Mouse (Mus musculus) stomach, embryonic 16.5 days (tissue): ENCODE data around the gene Il34. TPM values are rescaled to one million over a fixed set of nuclear protein-coding genes. Genes with fewer than 3 reads are reported as not detected.

Experiments
- ATAC-seq: fragments of 200-750 bp; cut with Nextera tagmentation; 2 replicates; pipeline ENCODE4 v1.8.0; 2017; ENCODE audit warnings: moderate number of reproducible peaks, moderate TSS enrichment; ENCODE audit not compliant: insufficient read depth, low FRiP score
- H3K27ac ChIP-seq: fragments of 300-500 bp; sonication (generic); 2 replicates; pipeline ENCODE4 v1.5.1; 2014; ENCODE audit warnings: low read length
- H3K27me3 ChIP-seq: fragments of 300-500 bp; sonication (generic); 2 replicates; pipeline ENCODE4 v1.6.1; 2014; ENCODE audit warnings: low read length, control low read depth, mixed read lengths; ENCODE audit not compliant: control insufficient read depth, insufficient read depth
- H3K36me3 ChIP-seq: fragments of 300-500 bp; sonication (generic); 2 replicates; pipeline ENCODE4 v1.6.1; 2014; ENCODE audit warnings: low read length; ENCODE audit not compliant: control insufficient read depth, insufficient read depth
- H3K4me1 ChIP-seq: fragments of 300-500 bp; sonication (generic); 2 replicates; pipeline ENCODE4 v1.6.1; 2014; ENCODE audit warnings: low read length, control low read depth, mixed read lengths; ENCODE audit not compliant: control insufficient read depth, insufficient read depth
- H3K4me2 ChIP-seq: fragments of 300-500 bp; sonication (generic); 2 replicates; pipeline ENCODE4 v1.6.1; 2014; ENCODE audit warnings: low read depth, low read length, mixed read lengths
- H3K4me3 ChIP-seq: fragments of 300-500 bp; sonication (generic); replicated peaks from 2 replicates; pipeline ENCODE4 v1.5.1; 2014; ENCODE audit warnings: mild to moderate bottlenecking, low read length
- H3K9ac ChIP-seq: fragments of 300-500 bp; sonication (generic); 2 replicates; pipeline ENCODE4 v1.6.1; 2014; ENCODE audit warnings: low read length
- H3K9me3 ChIP-seq: fragments of 300-500 bp; sonication (generic); replicated peaks from 2 replicates; pipeline ENCODE4 v1.6.1; 2016; ENCODE audit warnings: low read length, control low read depth; ENCODE audit not compliant: control insufficient read depth
- WGBS: fragments of 180-500 bp; shearing (Covaris S2); extraction: QIAGEN DNeasy Blood & Tissue Kit; methylation state at CpG from one replicate; pipeline ENCODE4 v1.1.7; 2014; 5-methylcytosine and 5-hydroxymethylcytosine counted together
- polyA plus RNA-seq: library from polyadenylated mRNA; unstranded; fragments of >200 nt; fragmentation: Nextera tagmentation; extraction: Ambion mirVana; gene quantifications from 2 replicates; pipeline ENCODE4 v1.2.1, GENCODE M21; 2015

The Il34 gene
- polyA plus RNA-seq, 1 experiment from 2014 or later = 2.9 TPM

DNA sequence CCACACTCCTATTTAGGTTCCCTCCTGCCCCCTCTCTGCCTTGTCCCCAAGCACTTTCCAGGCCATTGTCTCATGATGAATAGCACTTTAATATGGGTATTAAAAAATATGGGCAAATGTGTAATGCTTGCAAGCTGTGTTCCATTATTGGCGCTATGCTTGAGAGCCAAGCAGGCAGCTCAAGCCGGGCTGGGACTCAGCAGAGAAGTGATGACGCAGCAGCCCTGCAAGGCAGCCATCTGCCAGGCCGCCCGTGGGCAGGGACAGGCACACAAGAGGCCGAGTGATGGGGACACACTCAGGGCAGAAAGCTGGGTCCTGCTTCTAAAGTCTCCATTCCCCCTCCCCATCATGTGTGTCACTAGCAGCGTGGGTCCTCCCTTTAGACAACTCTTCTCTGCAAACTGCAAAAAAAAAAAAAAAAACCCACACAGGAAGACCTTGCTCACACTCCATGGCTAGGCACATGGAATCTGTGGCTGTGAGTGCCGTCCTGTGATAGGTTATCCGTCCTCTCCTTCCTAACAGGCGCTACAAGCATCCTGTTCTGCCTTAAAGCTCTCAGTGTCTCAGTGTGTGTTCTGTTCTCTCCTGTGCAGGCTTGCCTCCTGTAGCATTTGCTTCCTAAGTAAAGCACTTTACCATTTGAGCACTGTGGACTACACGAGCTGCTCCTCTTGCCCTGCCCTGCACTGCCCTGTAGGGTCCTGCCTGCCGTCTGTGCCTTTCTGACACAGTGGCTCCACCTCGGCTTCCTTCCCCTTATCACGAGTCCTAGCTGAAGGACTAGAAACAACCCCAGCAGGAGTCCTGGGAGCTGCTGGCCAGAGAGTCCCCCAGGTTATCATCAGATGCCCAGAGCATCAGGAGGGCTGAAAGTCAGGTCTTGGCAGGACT is 100.1 kb downstream of the Il34 start:
- no peak for ATAC-seq

GRCm38 (mm10) chr8:110704103-110704502 is 101.6 kb downstream of the Il34 start:
- no peak for ATAC-seq
- Histone ChIP-seq H3K27ac (peak overlapping the region; percentile 86), H3K27me3 (no peaks in the 10 kb centered on the region), H3K9me3 (no peaks in the 10 kb centered on the region), H3K4me1 (peaks cover 27% of the 10 kb centered on the region), H3K36me3 (no peaks in the 10 kb centered on the region), H3K4me2 (no peak overlapping the region), H3K9ac (no peak overlapping the region), H3K4me3 (no peak overlapping the region)
- WGBS = 75% methylated on average over 3 of the region's 3 CpGs

More for the DNA sequence above, 100.1 kb downstream of the Il34 start:
- Histone ChIP-seq H3K36me3 (0 out of 2 replicates have a peak, but pooled peaks cover 3% of the 10 kb centered on the region), H3K4me2 (no peak overlapping the region), H3K9ac (0 out of 2 replicates have a peak overlapping the region, but pooled peaks have one; percentile 10), H3K4me3 (no peak overlapping the region), H3K27me3 (no peaks in the 10 kb centered on the region), H3K4me1 (peaks cover 34% of the 10 kb centered on the region), H3K27ac (peak overlapping the region; percentile 34; the same call in 1 of the 2 replicates), H3K9me3 (no peaks in the 10 kb centered on the region)
- 64% methylated on average over 14 of the region's 14 CpGs for WGBS

GRCm38 (mm10) chr8:110703460-110704061 is 102.2 kb downstream of the Il34 start:
- Histone ChIP-seq H3K36me3 (no peaks in the 10 kb centered on the region), H3K4me3 (no peak overlapping the region), H3K9ac (peak overlapping the region; percentile 56), H3K4me1 (peaks cover 27% of the 10 kb centered on the region), H3K4me2 (no peak overlapping the region), H3K9me3 (no peaks in the 10 kb centered on the region), H3K27ac (peak overlapping the region; percentile 86), H3K27me3 (no peaks in the 10 kb centered on the region)
- WGBS = 64% methylated on average over 9 of the region's 9 CpGs
- ATAC-seq = no peak

DNA sequence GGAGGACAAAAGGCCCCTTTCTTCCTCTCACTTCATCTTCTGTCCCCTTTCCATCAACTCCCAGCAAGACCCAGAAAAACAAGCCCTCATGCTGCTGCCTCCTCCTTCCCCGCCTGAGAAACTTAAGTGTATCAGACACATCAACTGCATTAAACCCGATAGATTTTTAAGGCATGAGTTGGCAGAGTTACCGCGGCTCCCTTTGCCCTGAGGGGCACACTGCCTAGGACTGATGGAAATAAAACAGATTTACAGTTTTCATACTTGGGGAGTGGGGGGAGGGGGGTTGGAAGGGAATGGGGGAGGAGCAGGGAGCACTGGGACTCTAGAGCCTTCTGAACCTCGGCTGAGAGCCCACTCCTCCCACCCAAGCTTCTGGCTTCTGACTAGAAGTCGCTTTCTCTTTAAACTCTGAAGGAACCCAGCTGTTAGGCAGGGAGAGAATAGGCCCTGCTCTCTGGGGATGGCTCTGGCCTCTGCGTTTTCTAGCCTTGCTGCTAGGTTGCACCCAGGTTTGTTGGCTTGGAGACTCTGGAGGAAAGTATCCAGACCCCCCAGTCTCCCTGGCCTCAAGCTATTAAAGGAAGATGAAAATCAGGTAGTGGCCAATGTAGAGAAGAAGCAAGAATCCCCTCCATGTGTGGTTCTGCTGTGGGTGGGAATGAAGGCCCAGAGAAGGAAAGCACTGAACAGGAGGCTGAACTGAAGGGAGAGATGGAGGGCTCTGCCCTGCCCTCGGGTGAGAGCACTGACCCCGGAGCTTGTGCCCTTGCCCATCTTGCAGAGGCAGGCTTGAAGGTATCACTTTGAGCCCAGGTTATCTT is 102.9 kb downstream of the Il34 start:
- H3K9ac ChIP-seq = peak overlapping the region; percentile 56
- no peaks in the 10 kb centered on the region for H3K36me3 ChIP-seq
- no peak overlapping the region for H3K4me2 ChIP-seq
- peaks cover 27% of the 10 kb centered on the region for H3K4me1 ChIP-seq
- peak; percentile 85 for ATAC-seq
- no peak overlapping the region for H3K4me3 ChIP-seq
- no peaks in the 10 kb centered on the region for H3K27me3 ChIP-seq
- peak overlapping the region; percentile 86 for H3K27ac ChIP-seq
- no peaks in the 10 kb centered on the region for H3K9me3 ChIP-seq
- 39% methylated on average over 9 of the region's 9 CpGs for WGBS

DNA sequence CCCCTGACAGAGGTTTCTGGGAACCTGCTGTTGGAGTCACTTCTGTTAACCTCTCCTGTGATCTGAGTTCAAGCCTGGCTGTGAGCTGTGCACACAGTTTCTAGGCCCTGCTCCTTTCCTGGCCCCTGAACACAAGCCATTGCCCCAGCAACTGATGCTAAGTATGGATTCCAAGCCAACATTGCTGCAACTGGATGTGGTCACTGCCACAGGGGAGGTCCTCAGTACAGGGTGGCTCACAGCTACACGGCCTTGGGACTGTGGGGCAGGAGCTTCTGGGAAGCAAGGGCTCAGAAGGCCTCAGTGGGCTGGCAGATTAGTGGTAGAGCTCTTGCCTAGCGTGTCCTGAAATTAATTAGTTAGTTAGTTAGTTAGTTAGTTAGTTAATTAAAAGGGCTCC is 105.2 kb downstream of the Il34 start:
- H3K4me3 ChIP-seq = no peak overlapping the region
- no peaks in the 10 kb centered on the region for H3K27me3 ChIP-seq
- H3K4me1 ChIP-seq = peaks cover 26% of the 10 kb centered on the region
- H3K9ac ChIP-seq = no peak overlapping the region
- ATAC-seq = no peak
- WGBS = 93% methylated on average over 2 of the region's 2 CpGs
- no peak overlapping the region for H3K4me2 ChIP-seq
- H3K36me3 ChIP-seq = no peaks in the 10 kb centered on the region
- no peak overlapping the region for H3K27ac ChIP-seq
- H3K9me3 ChIP-seq = no peaks in the 10 kb centered on the region

DNA sequence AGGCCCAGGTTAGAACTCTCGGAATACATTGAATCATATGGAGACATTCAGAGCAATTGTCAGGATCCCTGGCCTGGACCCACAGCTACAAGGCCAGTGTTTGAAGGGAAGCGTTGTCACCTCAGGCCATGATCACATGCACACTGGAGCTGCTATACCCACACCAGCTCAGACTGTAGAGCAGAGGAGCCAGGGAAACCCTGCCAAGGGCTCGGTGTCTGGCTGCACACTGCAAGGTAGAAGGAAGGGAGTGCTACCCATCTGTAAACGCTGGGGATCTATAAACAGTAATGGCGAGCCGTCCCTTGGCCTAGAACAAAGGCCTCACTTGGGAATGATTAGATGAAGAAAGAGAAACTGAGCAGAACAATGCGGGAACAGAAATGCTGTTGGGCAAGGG is 106.2 kb downstream of the Il34 start:
- Histone ChIP-seq H3K9ac (no peak overlapping the region), H3K9me3 (no peaks in the 10 kb centered on the region), H3K27me3 (no peaks in the 10 kb centered on the region), H3K4me2 (no peak overlapping the region), H3K27ac (no peak overlapping the region), H3K36me3 (no peaks in the 10 kb centered on the region), H3K4me1 (peaks cover 23% of the 10 kb centered on the region), H3K4me3 (no peak overlapping the region)
- WGBS = 76% methylated on average over 7 of the region's 7 CpGs
- ATAC-seq = no peak

DNA sequence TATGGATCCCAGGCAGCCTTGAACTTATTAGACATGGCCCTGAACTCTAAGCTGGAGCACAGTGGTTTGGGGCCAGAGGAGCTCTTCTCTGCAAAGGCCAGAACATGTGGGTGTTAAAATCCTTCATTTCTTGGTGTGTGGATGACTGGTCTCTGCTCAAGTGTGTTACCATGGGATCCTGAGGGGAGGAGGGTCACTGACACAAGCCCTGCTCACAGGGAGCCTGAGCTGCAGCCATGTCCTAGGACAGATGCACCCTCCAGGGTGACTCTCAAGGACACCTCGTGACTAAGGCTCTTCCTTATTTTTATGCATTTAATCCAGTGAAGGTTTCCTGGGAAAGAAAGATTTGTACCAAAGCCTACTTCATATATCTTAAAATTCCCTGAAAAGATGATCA is 107.6 kb downstream of the Il34 start:
- Histone ChIP-seq H3K9ac (no peak overlapping the region), H3K4me2 (no peak overlapping the region), H3K27me3 (no peaks in the 10 kb centered on the region), H3K9me3 (no peaks in the 10 kb centered on the region), H3K4me3 (no peak overlapping the region), H3K27ac (no peak overlapping the region), H3K4me1 (peaks cover 10% of the 10 kb centered on the region), H3K36me3 (no peaks in the 10 kb centered on the region)
- 68% methylated on average over 1 of the region's 1 CpGs for WGBS
- ATAC-seq = no peak

- H3K4me2 ChIP-seq = no peak overlapping the region
- H3K27ac ChIP-seq = no peak overlapping the region
- H3K27me3 ChIP-seq = no peaks in the 10 kb centered on the region
- no peaks in the 10 kb centered on the region for H3K36me3 ChIP-seq
- WGBS = 76% methylated on average over 5 of the region's 5 CpGs
- H3K9ac ChIP-seq = no peak overlapping the region
- H3K9me3 ChIP-seq = no peaks in the 10 kb centered on the region
- H3K4me3 ChIP-seq = no peak overlapping the region
- no peak for ATAC-seq
- H3K4me1 ChIP-seq = peaks cover 6% of the 10 kb centered on the region; the same call in 1 of the 2 replicates
These were observed 108.2 kb downstream of the Il34 start for GRCm38 (mm10) chr8:110697571-110697970.
